Mouse (Mus musculus): ENCODE results near the gene Csrp3. TPM values are rescaled to one million over a fixed set of nuclear protein-coding genes. Genes with fewer than 3 reads are reported as not detected.
A peak's percentile ranks its signal among the peaks of the same experiment; 100 is the strongest.

Csrp3 gene
- polyA plus RNA-seq, 1 experiment from 2014 or later, result 1.4 TPM

- no peak overlapping the region for H3K9ac ChIP-seq
- H3K9me3 ChIP-seq, result no peaks in the 10 kb centered on the region
- no peaks in the 10 kb centered on the region for H3K4me1 ChIP-seq (replicated peaks)
- peaks cover 70% of the 10 kb centered on the region for H3K36me3 ChIP-seq
- no peak overlapping the region for H3K4me2 ChIP-seq
- no peak overlapping the region for H3K4me3 ChIP-seq
- ATAC-seq (ENCODE audit: low FRiP score), result no peak
- H3K27me3 ChIP-seq, result no peaks in the 10 kb centered on the region
- WGBS, result 93% methylated on average over 1 of the region's 1 CpGs
- no peak overlapping the region for H3K27ac ChIP-seq
Observed at GRCm38 (mm10) chr7:48813594-48813993, 34.2 kb downstream of the Csrp3 start.

GRCm38 (mm10) chr7:48812358-48812757, 35.5 kb downstream of the Csrp3 start:
- H3K36me3 ChIP-seq, result peaks cover 65% of the 10 kb centered on the region
- no peaks in the 10 kb centered on the region for H3K9me3 ChIP-seq
- H3K27ac ChIP-seq, result no peak overlapping the region
- H3K27me3 ChIP-seq, result no peaks in the 10 kb centered on the region
- ATAC-seq (ENCODE audit: low FRiP score), result no peak
- H3K4me3 ChIP-seq, result no peak overlapping the region
- H3K9ac ChIP-seq, result no peak overlapping the region
- no peaks in the 10 kb centered on the region for H3K4me1 ChIP-seq (replicated peaks)
- H3K4me2 ChIP-seq, result no peak overlapping the region

GRCm38 (mm10) chr7:48810652-48811051, 37.2 kb downstream of the Csrp3 start:
- no peak overlapping the region for H3K4me2 ChIP-seq
- whole genome bisulfite sequencing, result 87% methylated on average over 1 of the region's 1 CpGs
- H3K27ac ChIP-seq, result no peak overlapping the region
- H3K9me3 ChIP-seq, result no peaks in the 10 kb centered on the region
- H3K4me3 ChIP-seq, result no peak overlapping the region
- no peaks in the 10 kb centered on the region for H3K27me3 ChIP-seq
- H3K9ac ChIP-seq, result no peak overlapping the region
- no peaks in the 10 kb centered on the region for H3K4me1 ChIP-seq (replicated peaks)
- no peak for ATAC-seq (ENCODE audit: low FRiP score)
- H3K36me3 ChIP-seq, result peaks cover 71% of the 10 kb centered on the region

DNA sequence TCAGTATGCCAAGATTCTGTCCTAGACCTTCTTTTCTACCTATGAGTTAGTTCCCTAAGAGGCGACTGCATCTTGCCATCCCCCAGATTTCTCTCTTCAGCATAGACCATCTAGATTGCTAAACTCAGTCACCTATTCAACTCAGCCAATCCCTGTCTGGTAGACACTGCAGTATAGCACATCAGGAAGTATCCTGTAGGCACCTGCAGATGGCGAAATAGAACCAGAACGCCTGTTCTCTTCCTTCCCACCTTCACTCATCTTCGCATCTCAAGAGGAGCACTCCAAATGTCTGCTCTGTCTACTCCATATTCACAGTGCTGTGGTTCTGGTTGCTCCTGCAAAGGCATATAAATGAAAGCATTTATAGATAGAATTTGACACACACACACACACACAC, 41.2 kb downstream of the Csrp3 start:
- 88% methylated on average over 4 of the region's 4 CpGs for WGBS

DNA sequence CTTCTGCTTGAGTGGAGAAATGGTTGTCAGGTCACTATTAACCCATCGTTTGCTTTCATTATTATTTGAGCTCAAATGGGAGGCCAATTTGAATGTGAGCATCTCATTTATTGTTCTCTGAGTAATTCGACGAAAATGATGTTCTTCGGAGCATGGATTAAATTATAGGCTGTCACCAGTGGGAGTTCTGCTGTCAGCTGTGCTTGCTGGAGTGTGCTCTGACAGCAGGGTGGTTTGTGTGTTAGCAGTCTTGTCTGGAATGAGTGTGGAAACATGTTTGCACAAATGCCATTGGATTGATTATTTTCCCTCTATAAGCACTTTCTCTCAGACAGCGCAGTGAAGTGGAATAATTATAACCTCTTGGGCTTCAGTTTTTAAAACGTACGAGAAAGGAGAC, 44.5 kb downstream of the Csrp3 start:
- Histone ChIP-seq H3K9ac (no peak overlapping the region), H3K4me1 (replicated peaks) (no peaks in the 10 kb centered on the region), H3K36me3 (peaks cover 56% of the 10 kb centered on the region), H3K4me3 (no peak overlapping the region), H3K27me3 (no peaks in the 10 kb centered on the region), H3K4me2 (no peak overlapping the region), H3K9me3 (no peaks in the 10 kb centered on the region), H3K27ac (no peak overlapping the region)
- whole genome bisulfite sequencing, result 73% methylated on average over 7 of the region's 7 CpGs
- ATAC-seq (ENCODE audit: low FRiP score), result no peak

More for the DNA sequence above, 41.2 kb downstream of the Csrp3 start:
- Histone ChIP-seq H3K36me3 (peaks cover 75% of the 10 kb centered on the region), H3K4me2 (no peak overlapping the region), H3K27me3 (no peaks in the 10 kb centered on the region), H3K4me3 (no peak overlapping the region), H3K4me1 (replicated peaks) (no peaks in the 10 kb centered on the region), H3K9ac (no peak overlapping the region), H3K9me3 (no peaks in the 10 kb centered on the region), H3K27ac (no peak overlapping the region)
- no peak for ATAC-seq (ENCODE audit: low FRiP score)

GRCm38 (mm10) chr7:48795130-48795529, 52.7 kb downstream of the Csrp3 start:
- Histone ChIP-seq H3K27ac (no peak overlapping the region), H3K4me2 (no peak overlapping the region), H3K9me3 (no peaks in the 10 kb centered on the region), H3K36me3 (peaks cover 14% of the 10 kb centered on the region), H3K27me3 (no peaks in the 10 kb centered on the region), H3K4me1 (replicated peaks) (peaks cover 13% of the 10 kb centered on the region), H3K9ac (no peak overlapping the region), H3K4me3 (no peak overlapping the region)
- ATAC-seq (ENCODE audit: low FRiP score), result no peak
- 96% methylated on average over 3 of the region's 3 CpGs for WGBS

- peaks cover 25% of the 10 kb centered on the region for H3K4me1 ChIP-seq (replicated peaks)
- WGBS, result 81% methylated on average over 3 of the region's 3 CpGs
- ATAC-seq (ENCODE audit: low FRiP score), result no peak
- H3K27me3 ChIP-seq, result peaks cover 9% of the 10 kb centered on the region; the same call in 1 of the 2 replicates
- H3K4me2 ChIP-seq, result no peak overlapping the region
- H3K4me3 ChIP-seq, result no peak overlapping the region
- H3K27ac ChIP-seq, result no peak overlapping the region
- peaks cover 5% of the 10 kb centered on the region for H3K36me3 ChIP-seq
- no peaks in the 10 kb centered on the region for H3K9me3 ChIP-seq
- H3K9ac ChIP-seq, result no peak overlapping the region
Observed at GRCm38 (mm10) chr7:48791412-48791811, 56.4 kb downstream of the Csrp3 start.

DNA sequence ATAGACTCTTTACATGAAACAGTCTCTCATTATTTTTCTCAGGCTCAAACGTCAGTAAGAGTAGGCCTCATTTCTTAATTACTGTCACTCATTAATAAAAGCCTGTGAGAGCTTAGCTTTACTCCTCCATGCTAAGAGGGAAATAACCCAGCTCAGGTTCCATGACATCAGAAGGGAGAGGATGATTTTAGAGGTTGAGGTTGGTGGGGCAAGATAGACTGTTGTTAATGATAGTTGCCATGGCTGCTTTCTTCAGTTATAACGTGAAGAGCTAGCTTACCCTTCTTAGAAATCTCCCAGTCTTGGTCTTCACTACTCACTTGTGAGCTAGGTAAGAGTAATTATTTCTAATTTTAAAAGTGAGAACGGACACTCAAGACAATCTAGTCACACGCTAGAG, 57.7 kb downstream of the Csrp3 start:
- peak overlapping the region; percentile 83; the same call in 1 of the 2 replicates for H3K4me3 ChIP-seq
- peak overlapping the region; percentile 86 for H3K4me2 ChIP-seq
- ATAC-seq (ENCODE audit: low FRiP score), result no peak
- peaks cover 10% of the 10 kb centered on the region; the same call in 1 of the 2 replicates for H3K27me3 ChIP-seq
- H3K9ac ChIP-seq, result 0 out of 2 replicates have a peak overlapping the region, but pooled peaks have one; percentile 39
- WGBS, result 49% methylated on average over 4 of the region's 4 CpGs
- H3K36me3 ChIP-seq, result no peaks in the 10 kb centered on the region
- no peak overlapping the region for H3K27ac ChIP-seq
- no peaks in the 10 kb centered on the region for H3K9me3 ChIP-seq
- H3K4me1 ChIP-seq (replicated peaks), result peaks cover 25% of the 10 kb centered on the region

DNA sequence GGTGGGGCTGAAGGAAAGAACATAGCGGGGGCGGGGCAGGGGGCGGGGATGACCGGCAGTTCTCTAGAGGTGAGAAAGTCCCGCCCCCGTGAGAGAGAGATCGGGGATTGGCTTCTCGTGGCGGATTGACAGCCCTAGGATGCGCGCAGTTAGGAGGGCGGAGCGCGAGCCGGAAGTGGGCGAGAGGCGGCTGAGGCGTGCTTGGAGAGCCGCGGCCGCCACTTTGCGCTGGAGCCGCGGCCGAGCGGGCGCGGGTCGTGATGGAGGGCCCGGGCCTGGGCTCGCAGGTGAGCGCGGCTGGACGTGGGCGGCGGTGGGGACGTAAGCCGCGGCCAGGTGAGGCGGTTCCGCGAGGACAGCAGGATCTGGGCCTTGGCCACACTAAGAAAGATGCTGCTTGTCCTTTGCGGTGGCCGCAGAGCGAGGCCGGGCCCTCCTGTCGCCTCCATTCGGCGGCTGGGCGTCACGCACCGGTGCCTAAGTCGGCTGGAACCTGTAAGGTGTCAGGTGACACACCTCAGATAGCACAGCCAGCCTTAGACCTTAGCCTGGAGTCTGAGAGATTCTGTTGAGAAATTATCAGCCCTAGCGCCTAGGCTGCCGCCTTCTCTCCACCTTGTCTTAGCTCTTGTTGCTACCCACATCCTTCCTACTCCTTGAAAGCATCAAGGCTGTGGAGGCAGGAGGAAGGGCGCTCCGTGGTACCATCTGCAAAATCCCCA, 58.8 kb downstream of the Csrp3 start, which contains the start of gene Zdhhc13:
Gene Zdhhc13 (plus strand): TSS at position 153 of the 722 bp plus-strand sequence.
- H3K4me1 ChIP-seq (replicated peaks), result peaks cover 25% of the 10 kb centered on the region
- under 1% methylated on average over 56 of the region's 57 CpGs for WGBS

DNA sequence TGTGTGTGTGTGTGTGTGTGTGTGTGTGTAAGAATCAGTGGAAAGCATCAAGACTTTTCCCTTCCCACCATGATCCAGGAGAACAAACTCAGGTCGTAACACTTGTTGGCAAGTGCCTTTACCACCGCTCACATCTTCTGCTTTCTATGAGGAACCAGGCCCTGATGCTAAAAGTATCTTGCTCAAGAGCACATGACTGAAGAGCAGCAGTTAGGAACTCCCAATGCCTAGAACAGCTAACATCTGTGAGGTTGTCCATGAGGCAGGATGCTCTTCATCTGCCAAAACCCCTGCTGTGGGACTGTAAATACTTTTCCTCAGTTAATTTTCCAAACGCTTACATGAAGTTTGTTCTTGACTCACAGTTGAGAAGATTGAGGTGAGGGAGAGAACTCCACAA, 59.5 kb downstream of the Csrp3 start:
- Histone ChIP-seq H3K27ac (no peak overlapping the region), H3K4me1 (replicated peaks) (peaks cover 25% of the 10 kb centered on the region), H3K36me3 (no peaks in the 10 kb centered on the region), H3K4me2 (peak overlapping the region; percentile 86), H3K9ac (no peak overlapping the region), H3K4me3 (peak overlapping the region; percentile 83), H3K9me3 (no peaks in the 10 kb centered on the region), H3K27me3 (peaks cover 12% of the 10 kb centered on the region; the same call in 1 of the 2 replicates)
- 64% methylated on average over 3 of the region's 3 CpGs for WGBS
- peak; percentile 6; the same call in 1 of the 2 replicates for ATAC-seq (ENCODE audit: low FRiP score)

More for the DNA sequence above, 58.8 kb downstream of the Csrp3 start, which contains the start of gene Zdhhc13:
- H3K27me3 ChIP-seq, result peaks cover 12% of the 10 kb centered on the region; the same call in 1 of the 2 replicates
- H3K9ac ChIP-seq, result peak within 1 kb of the TSS; percentile 89
- H3K36me3 ChIP-seq, result no peaks in the 10 kb centered on the region
- peak within 1 kb of the TSS; percentile 83 for H3K4me3 ChIP-seq
- H3K9me3 ChIP-seq, result no peaks in the 10 kb centered on the region
- peak within 1 kb of the TSS; percentile 90 for H3K27ac ChIP-seq
- peak within 1 kb of the TSS; percentile 86 for H3K4me2 ChIP-seq
- ATAC-seq (ENCODE audit: low FRiP score), result peak; percentile 99

- no peak overlapping the region for H3K4me2 ChIP-seq
- no peaks in the 10 kb centered on the region for H3K36me3 ChIP-seq
- H3K9ac ChIP-seq, result no peak overlapping the region
- H3K27me3 ChIP-seq, result peaks cover 12% of the 10 kb centered on the region; the same call in 1 of the 2 replicates
- no peak overlapping the region for H3K4me3 ChIP-seq
- ATAC-seq (ENCODE audit: low FRiP score), result no peak
- H3K27ac ChIP-seq, result no peak overlapping the region
- no peaks in the 10 kb centered on the region for H3K9me3 ChIP-seq
- 84% methylated on average over 11 of the region's 11 CpGs for WGBS
- peaks cover 10% of the 10 kb centered on the region for H3K4me1 ChIP-seq (replicated peaks)
Observed at GRCm38 (mm10) chr7:48784773-48785523, 62.9 kb downstream of the Csrp3 start.

DNA sequence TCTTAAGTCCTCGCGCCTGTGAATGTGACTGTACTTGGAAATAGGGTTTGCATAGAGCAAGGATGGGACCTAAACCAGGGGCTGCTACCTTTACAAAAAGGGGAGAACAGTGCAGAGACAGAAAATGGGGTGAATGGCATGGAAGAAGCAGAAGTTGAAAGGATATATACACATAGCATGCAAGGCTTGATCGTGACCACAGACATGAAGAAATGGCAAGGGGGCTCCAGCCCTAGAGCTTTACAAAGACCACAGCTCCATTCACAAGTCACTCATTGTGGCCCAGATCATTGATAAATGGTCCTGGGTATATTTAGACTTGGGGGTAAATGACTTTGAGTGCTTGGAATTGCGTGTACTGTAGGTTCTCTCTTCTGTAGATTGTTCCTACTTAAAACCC, 65.4 kb downstream of the Csrp3 start:
- no peak overlapping the region for H3K4me2 ChIP-seq
- H3K9me3 ChIP-seq, result no peaks in the 10 kb centered on the region
- no peak for ATAC-seq (ENCODE audit: low FRiP score)
- H3K9ac ChIP-seq, result no peak overlapping the region
- peaks cover 4% of the 10 kb centered on the region; the same call in 1 of the 2 replicates for H3K4me1 ChIP-seq (replicated peaks)
- 84% methylated on average over 4 of the region's 4 CpGs for WGBS
- no peaks in the 10 kb centered on the region for H3K36me3 ChIP-seq
- no peak overlapping the region for H3K27ac ChIP-seq
- no peak overlapping the region for H3K4me3 ChIP-seq
- H3K27me3 ChIP-seq, result peaks cover 12% of the 10 kb centered on the region; the same call in 1 of the 2 replicates
